Mouse (Mus musculus): ENCODE results near the gene Chd1l.

Chd1l gene

GRCm38 (mm10) chr3:97609845-97610410 lies at the start of gene Chd1l:
Chd1l (minus strand) TSS chr3:97610203.
- in situ Hi-C loops (cut with MboI; ENCODE audit: unreplicated experiment in 2 of 2) = loop anchor here in 1 of 2 experiments (5.0 kb wide), 1 partner anchor 47 kb away; the partner anchor contains the start of gene Prkab2

GRCm38 (mm10) chr3:97659746-97660145 lies 49.7 kb upstream of the Chd1l start:
- in situ Hi-C loops (cut with MboI; ENCODE audit: unreplicated experiment in 2 of 2) = loop anchor here (5.0 to 10.0 kb wide), 2 partner anchors 52 to 105 kb away; no protein-coding TSS in a partner anchor

- in situ Hi-C loops (cut with MboI; ENCODE audit: unreplicated experiment in 2 of 2) = loop anchor here in 1 of 2 experiments (5.0 kb wide), 1 partner anchor 51 kb away; no protein-coding TSS in a partner anchor
Measured at GRCm38 (mm10) chr3:97658426-97659193, 48.6 kb upstream of the Chd1l start.

- in situ Hi-C loops (cut with MboI; ENCODE audit: unreplicated experiment in 2 of 2) = loop anchor here in 1 of 2 experiments (5.0 kb wide), 1 partner anchor 51 kb away; no protein-coding TSS in a partner anchor
Measured at GRCm38 (mm10) chr3:97657655-97658411, 47.8 kb upstream of the Chd1l start, which contains the start of gene Prkab2. Prkab2 (plus strand) TSS chr3:97658193.

GRCm38 (mm10) chr3:97654901-97655300 lies 44.9 kb upstream of the Chd1l start:
- in situ Hi-C loops (cut with MboI; ENCODE audit: unreplicated experiment in 2 of 2) = loop anchor here in 1 of 2 experiments (5.0 kb wide), 1 partner anchor 48 kb away; no protein-coding TSS in a partner anchor

GRCm38 (mm10) chr3:97653781-97654180 lies 43.8 kb upstream of the Chd1l start:
- in situ Hi-C loops (cut with MboI; ENCODE audit: unreplicated experiment in 2 of 2) = no loop called here

GRCm38 (mm10) chr3:97651604-97652003 lies 41.6 kb upstream of the Chd1l start:
- in situ Hi-C loops (cut with MboI; ENCODE audit: unreplicated experiment in 2 of 2) = no loop called here

- in situ Hi-C loops (cut with MboI; ENCODE audit: unreplicated experiment in 2 of 2) = no loop called here
Measured at GRCm38 (mm10) chr3:97649469-97649868, 39.5 kb upstream of the Chd1l start.

GRCm38 (mm10) chr3:97649022-97649421 lies 39.0 kb upstream of the Chd1l start:
- in situ Hi-C loops (cut with MboI; ENCODE audit: unreplicated experiment in 2 of 2) = no loop called here

GRCm38 (mm10) chr3:97648518-97648917 lies 38.5 kb upstream of the Chd1l start:
- in situ Hi-C loops (cut with MboI; ENCODE audit: unreplicated experiment in 2 of 2) = no loop called here

GRCm38 (mm10) chr3:97642001-97642400 lies 32.0 kb upstream of the Chd1l start:
- in situ Hi-C loops (cut with MboI; ENCODE audit: unreplicated experiment in 2 of 2) = no loop called here

GRCm38 (mm10) chr3:97641396-97641795 lies 31.4 kb upstream of the Chd1l start:
- in situ Hi-C loops (cut with MboI; ENCODE audit: unreplicated experiment in 2 of 2) = no loop called here

GRCm38 (mm10) chr3:97634288-97634761 lies 24.3 kb upstream of the Chd1l start:
- in situ Hi-C loops (cut with MboI; ENCODE audit: unreplicated experiment in 2 of 2) = no loop called here

- in situ Hi-C loops (cut with MboI; ENCODE audit: unreplicated experiment in 2 of 2) = no loop called here
Measured at GRCm38 (mm10) chr3:97633456-97633855, 23.5 kb upstream of the Chd1l start.

- in situ Hi-C loops (cut with MboI; ENCODE audit: unreplicated experiment in 2 of 2) = no loop called here
Measured at GRCm38 (mm10) chr3:97631258-97631860, 21.4 kb upstream of the Chd1l start.

GRCm38 (mm10) chr3:97630746-97631145 lies 20.7 kb upstream of the Chd1l start:
- in situ Hi-C loops (cut with MboI; ENCODE audit: unreplicated experiment in 2 of 2) = no loop called here

- in situ Hi-C loops (cut with MboI; ENCODE audit: unreplicated experiment in 2 of 2) = no loop called here
Measured at GRCm38 (mm10) chr3:97629941-97630340, 19.9 kb upstream of the Chd1l start.

GRCm38 (mm10) chr3:97628391-97629001 lies 18.5 kb upstream of the Chd1l start, which contains the start of gene Fmo5:
Fmo5 (plus strand) TSS chr3:97628804.
- in situ Hi-C loops (cut with MboI; ENCODE audit: unreplicated experiment in 2 of 2) = no loop called here

- in situ Hi-C loops (cut with MboI; ENCODE audit: unreplicated experiment in 2 of 2) = no loop called here
Measured at GRCm38 (mm10) chr3:97627893-97628292, 17.9 kb upstream of the Chd1l start.

- in situ Hi-C loops (cut with MboI; ENCODE audit: unreplicated experiment in 2 of 2) = no loop called here
Measured at GRCm38 (mm10) chr3:97624611-97625010, 14.6 kb upstream of the Chd1l start.

Measured in v-Abl transformed pro-B cells (cell line).